Mouse (Mus musculus) heart, postnatal 0 days (tissue): ENCODE results near the gene Mad2l2.

Source experiments
- CTCF ChIP-seq: IDR thresholded peaks from 2 replicates; pipeline ENCODE4 v1.5.1; 2016; ENCODE audit warnings: antibody characterized with exemption, control low read depth, low read depth
- EP300 ChIP-seq: IDR thresholded peaks from 2 replicates; pipeline ENCODE4 v1.6.1; 2016; ENCODE audit warnings: antibody characterized with exemption, low read depth

- TF ChIP-seq CTCF (no peak), EP300 (no peak)
Measured at GRCm38 (mm10) chr4:148091181-148091580, 39.0 kb upstream of the Mad2l2 start.
